Mouse (Mus musculus): Measurements from ENCODE around the gene Mansc1. TPM values are rescaled to one million over a fixed set of nuclear protein-coding genes. Genes with fewer than 3 reads are reported as not detected.
"Not testable (repeated sequence)": the region's sequence is repeated elsewhere in the genome, so short reads cannot be mapped to it uniquely, and the experiment has no call there.

The Mansc1 gene
- 10.1 and 11.1 TPM in 2 replicates for total RNA-seq (2017)

GRCm38 (mm10) chr6:134631947-134632687 is at the start of gene Mansc1:
TSS of gene Mansc1 (minus strand) at chr6:134632488.
- ATAC-seq (replicated peaks in 1 of 2; ENCODE audit: insufficient read depth in 1 of 2, low FRiP score in 2 of 2, low TSS enrichment in 1 of 2, low read depth in 1 of 2, poor library complexity in 2 of 2, severe bottlenecking in 2 of 2), result peak; percentile 65 to 69

- ATAC-seq (replicated peaks in 1 of 2; ENCODE audit: insufficient read depth in 1 of 2, low FRiP score in 2 of 2, low TSS enrichment in 1 of 2, low read depth in 1 of 2, poor library complexity in 2 of 2, severe bottlenecking in 2 of 2), result not testable (repeated sequence)
Observed at GRCm38 (mm10) chr6:134679330-134679729, 47.0 kb upstream of the Mansc1 start.

GRCm38 (mm10) chr6:134678037-134678436 is 45.7 kb upstream of the Mansc1 start:
- ATAC-seq (replicated peaks in 1 of 2; ENCODE audit: insufficient read depth in 1 of 2, low FRiP score in 2 of 2, low TSS enrichment in 1 of 2, low read depth in 1 of 2, poor library complexity in 2 of 2, severe bottlenecking in 2 of 2), result no peak; a peak in 1 of 4 replicates

DNA sequence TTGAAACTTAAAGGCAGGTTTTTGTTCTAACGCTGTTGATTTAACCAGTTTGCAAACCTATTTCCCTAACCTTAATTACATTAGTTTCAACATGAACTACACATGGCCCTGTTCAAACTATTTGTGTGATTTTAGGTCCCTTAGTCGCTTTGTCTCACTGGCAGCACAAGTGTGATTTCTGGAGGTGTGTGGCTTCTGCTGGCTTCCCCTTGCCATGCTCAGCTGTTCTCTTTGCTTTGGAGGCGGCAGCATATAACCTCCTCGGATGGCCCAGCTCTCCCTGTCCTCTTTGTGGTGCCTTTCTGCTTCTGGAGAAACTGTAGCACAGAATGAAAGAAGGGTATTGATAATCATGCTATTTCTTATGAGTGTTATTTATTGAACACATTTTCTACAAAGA is 45.2 kb upstream of the Mansc1 start:
- no peak for ATAC-seq (replicated peaks in 1 of 2; ENCODE audit: insufficient read depth in 1 of 2, low FRiP score in 2 of 2, low TSS enrichment in 1 of 2, low read depth in 1 of 2, poor library complexity in 2 of 2, severe bottlenecking in 2 of 2)

DNA sequence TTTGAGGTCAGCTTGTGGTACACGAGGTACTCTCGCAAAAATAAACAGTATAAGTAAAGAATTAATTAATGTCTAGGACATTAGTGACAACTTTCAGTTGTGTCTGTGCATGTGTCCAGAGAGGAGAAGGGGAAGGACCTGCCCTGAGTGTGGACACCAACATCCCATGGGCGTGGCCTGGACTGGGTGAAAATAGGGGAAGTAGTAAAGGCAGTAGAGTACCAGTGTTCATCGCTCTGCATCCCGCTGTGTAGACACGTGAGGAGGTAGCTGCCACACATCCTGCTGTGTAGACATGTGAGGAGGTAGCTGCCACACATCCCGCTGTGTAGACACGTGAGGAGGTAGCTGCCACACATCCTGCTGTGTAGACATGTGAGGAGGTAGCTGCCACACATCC is 41.4 kb upstream of the Mansc1 start:
- ATAC-seq (replicated peaks in 1 of 2; ENCODE audit: insufficient read depth in 1 of 2, low FRiP score in 2 of 2, low TSS enrichment in 1 of 2, low read depth in 1 of 2, poor library complexity in 2 of 2, severe bottlenecking in 2 of 2), result peak; percentile 80 to 91

- no peak for ATAC-seq (replicated peaks in 1 of 2; ENCODE audit: insufficient read depth in 1 of 2, low FRiP score in 2 of 2, low TSS enrichment in 1 of 2, low read depth in 1 of 2, poor library complexity in 2 of 2, severe bottlenecking in 2 of 2)
Observed at GRCm38 (mm10) chr6:134670881-134671411, 38.7 kb upstream of the Mansc1 start.

- no peak for ATAC-seq (replicated peaks in 1 of 2; ENCODE audit: insufficient read depth in 1 of 2, low FRiP score in 2 of 2, low TSS enrichment in 1 of 2, low read depth in 1 of 2, poor library complexity in 2 of 2, severe bottlenecking in 2 of 2)
Observed at GRCm38 (mm10) chr6:134669179-134669865, 37.0 kb upstream of the Mansc1 start.

DNA sequence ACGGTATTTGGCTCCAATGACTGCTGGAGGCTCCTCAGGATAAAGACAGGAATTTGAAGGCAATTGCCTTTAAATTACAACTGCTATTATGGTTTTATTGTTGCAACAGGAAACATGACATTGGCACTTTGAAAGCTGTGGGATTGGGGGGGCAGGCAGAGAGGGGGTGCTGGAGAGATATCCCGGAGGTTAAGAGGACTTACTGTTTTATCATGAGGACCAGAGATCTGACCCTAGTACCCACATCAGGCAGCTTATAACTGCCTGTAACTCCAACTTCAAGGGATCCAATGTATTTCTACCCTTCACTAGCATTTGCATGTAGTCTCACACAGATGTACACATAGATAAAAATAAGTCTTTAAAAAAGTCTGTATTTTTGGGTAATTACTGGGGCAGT is 36.2 kb upstream of the Mansc1 start:
- ATAC-seq (replicated peaks in 1 of 2; ENCODE audit: insufficient read depth in 1 of 2, low FRiP score in 2 of 2, low TSS enrichment in 1 of 2, low read depth in 1 of 2, poor library complexity in 2 of 2, severe bottlenecking in 2 of 2), result peak; percentile 8 to 12; a peak in 1 of 4 replicates

GRCm38 (mm10) chr6:134665817-134666216 is 33.5 kb upstream of the Mansc1 start:
- no peak for ATAC-seq (replicated peaks in 1 of 2; ENCODE audit: insufficient read depth in 1 of 2, low FRiP score in 2 of 2, low TSS enrichment in 1 of 2, low read depth in 1 of 2, poor library complexity in 2 of 2, severe bottlenecking in 2 of 2)

- no peak for ATAC-seq (replicated peaks in 1 of 2; ENCODE audit: insufficient read depth in 1 of 2, low FRiP score in 2 of 2, low TSS enrichment in 1 of 2, low read depth in 1 of 2, poor library complexity in 2 of 2, severe bottlenecking in 2 of 2)
Observed at GRCm38 (mm10) chr6:134664573-134664972, 32.3 kb upstream of the Mansc1 start.

GRCm38 (mm10) chr6:134660714-134661406 is 28.6 kb upstream of the Mansc1 start:
- ATAC-seq (replicated peaks in 1 of 2; ENCODE audit: insufficient read depth in 1 of 2, low FRiP score in 2 of 2, low TSS enrichment in 1 of 2, low read depth in 1 of 2, poor library complexity in 2 of 2, severe bottlenecking in 2 of 2), result no peak

- ATAC-seq (replicated peaks in 1 of 2; ENCODE audit: insufficient read depth in 1 of 2, low FRiP score in 2 of 2, low TSS enrichment in 1 of 2, low read depth in 1 of 2, poor library complexity in 2 of 2, severe bottlenecking in 2 of 2), result peak; percentile 88 to 89
Observed at GRCm38 (mm10) chr6:134659108-134659958, 27.0 kb upstream of the Mansc1 start.

DNA sequence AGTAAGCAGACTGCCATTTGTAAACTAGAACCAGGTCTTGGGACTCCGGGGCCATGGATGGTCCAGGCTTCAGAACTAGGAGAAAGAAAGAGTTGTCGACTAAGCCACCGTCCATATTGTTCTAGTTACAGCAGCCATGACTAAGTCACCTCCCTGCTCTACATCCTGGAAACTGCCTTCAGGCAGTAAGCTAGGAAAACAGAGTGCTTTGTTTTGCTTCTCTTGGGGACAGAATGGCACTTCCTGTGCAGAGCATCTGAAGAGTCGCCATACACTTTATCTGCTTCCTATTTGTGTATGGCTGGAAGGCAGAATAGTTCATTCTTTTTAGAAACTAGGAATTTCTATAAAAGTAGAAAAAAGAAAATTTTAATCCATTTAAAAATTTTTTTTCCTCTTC is 24.2 kb upstream of the Mansc1 start:
- ATAC-seq (replicated peaks in 1 of 2; ENCODE audit: insufficient read depth in 1 of 2, low FRiP score in 2 of 2, low TSS enrichment in 1 of 2, low read depth in 1 of 2, poor library complexity in 2 of 2, severe bottlenecking in 2 of 2), result no peak

DNA sequence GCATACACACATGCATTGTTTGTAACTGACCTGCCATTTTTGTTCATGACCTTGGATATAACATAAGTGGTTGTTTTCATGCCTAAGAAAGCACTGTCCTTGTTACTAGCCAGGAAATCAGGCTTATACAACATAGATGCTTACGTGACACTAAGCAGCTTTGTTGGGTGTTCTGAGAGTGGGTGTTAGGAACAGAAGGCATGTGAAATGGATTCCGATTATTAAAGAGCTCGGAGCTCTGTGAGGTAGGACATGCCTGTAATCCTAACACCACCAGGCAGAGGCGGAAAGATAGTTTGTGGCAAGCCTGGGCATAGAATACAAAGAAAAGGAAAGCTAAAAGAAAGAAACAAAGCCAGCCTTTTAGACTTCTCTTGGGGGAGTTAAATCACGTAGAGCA is 16.1 kb upstream of the Mansc1 start:
- no peak for ATAC-seq (replicated peaks in 1 of 2; ENCODE audit: insufficient read depth in 1 of 2, low FRiP score in 2 of 2, low TSS enrichment in 1 of 2, low read depth in 1 of 2, poor library complexity in 2 of 2, severe bottlenecking in 2 of 2)

DNA sequence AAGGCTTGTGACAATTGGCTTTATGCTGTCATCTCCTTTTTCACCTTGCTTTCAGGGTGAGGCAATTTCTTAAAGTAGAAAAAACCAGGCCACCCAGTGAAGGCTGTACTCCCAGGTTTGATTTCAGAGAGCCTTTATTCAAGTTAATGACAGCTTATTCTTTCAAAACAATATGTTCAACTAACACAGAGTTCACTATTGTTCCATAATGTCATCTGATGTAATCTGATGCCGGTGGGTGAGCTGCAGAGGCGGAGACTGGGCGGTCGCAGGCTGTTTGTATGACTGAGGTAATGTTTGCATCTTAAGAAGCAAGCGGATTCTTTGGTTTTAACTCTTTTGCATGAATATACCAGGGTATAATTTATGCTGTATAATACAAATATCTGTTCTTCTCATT is 15.3 kb upstream of the Mansc1 start:
- no peak for ATAC-seq (replicated peaks in 1 of 2; ENCODE audit: insufficient read depth in 1 of 2, low FRiP score in 2 of 2, low TSS enrichment in 1 of 2, low read depth in 1 of 2, poor library complexity in 2 of 2, severe bottlenecking in 2 of 2)

DNA sequence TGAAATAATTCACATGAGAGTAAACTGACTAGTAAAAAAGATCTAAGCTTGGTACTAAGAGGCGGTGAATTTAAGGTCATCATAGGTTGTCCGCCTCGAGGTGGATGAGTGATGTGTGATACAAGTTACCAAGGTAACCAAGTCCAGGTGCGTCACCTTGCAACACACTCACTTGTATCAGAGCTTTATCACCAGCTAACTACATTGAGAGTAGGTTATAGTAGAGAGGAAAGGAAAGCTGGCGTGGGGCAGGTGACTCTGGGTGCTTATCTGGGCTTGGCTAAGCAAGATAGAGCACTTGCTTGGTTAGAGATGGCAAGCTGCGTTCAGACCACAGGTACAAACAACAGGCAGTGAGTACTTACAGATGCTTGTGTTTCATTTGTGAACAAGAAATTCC is 14.5 kb upstream of the Mansc1 start:
- no peak for ATAC-seq (replicated peaks in 1 of 2; ENCODE audit: insufficient read depth in 1 of 2, low FRiP score in 2 of 2, low TSS enrichment in 1 of 2, low read depth in 1 of 2, poor library complexity in 2 of 2, severe bottlenecking in 2 of 2)

- no peak for ATAC-seq (replicated peaks in 1 of 2; ENCODE audit: insufficient read depth in 1 of 2, low FRiP score in 2 of 2, low TSS enrichment in 1 of 2, low read depth in 1 of 2, poor library complexity in 2 of 2, severe bottlenecking in 2 of 2)
Observed at GRCm38 (mm10) chr6:134643296-134643695, 11.0 kb upstream of the Mansc1 start.
